In the genomic region with DNA sequence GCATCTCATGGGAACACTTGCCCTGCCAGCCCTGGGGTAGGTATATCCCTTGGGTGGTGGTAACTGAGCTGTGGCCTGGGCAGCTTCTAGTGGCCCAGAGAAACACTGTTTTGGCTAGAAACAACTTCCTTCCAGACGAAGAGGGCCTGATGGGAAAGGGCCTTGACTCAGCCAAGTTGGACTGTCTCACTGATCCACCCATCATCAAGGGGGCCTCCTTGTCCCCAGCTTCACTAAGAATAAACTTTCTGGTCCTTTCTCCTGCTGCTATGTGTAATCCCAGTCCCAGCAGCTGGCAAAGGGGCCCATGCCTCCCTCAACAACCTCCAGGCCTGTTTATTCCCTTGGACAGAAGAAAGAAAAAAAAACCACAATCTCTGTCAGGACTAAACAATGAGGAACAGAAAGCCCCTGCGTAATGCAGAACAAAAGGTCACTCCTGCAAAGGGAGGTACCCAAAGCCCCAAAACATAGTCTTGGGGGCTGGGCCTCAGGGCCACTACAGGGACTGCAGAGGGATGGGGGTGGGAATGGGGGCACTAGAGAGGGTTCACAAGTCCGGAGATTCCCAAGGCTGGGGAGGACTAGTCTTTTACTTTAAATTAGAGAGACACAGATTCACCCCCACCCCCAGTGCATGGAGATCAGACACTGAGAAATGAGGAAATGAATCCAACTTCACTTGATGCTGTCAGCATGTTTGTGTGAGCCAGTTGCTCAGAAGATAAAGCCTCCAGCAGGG, we compare ENCODE assay signal across 9 mouse cellular contexts. TPM values are rescaled to one million over a fixed set of nuclear protein-coding genes. Genes with fewer than 3 reads are reported as not detected.
DNase-seq lines count a peak whose midpoint lies in the region; ATAC-seq and TF ChIP-seq lines count a peak whose summit lies in the region.
"Had no signal": no experiment of that assay in that cellular context is flagged by ENCODE, and none has a peak within 500 bp of the region (broad histone marks: within the 10 kb centered on the region; RNA-seq: fewer than 3 reads in every experiment).

No protein-coding gene starts in this region.

- peak; percentile 42; the same call in 1 of the 2 replicates for ATAC-seq in midbrain, embryonic 11.5 days (ENCODE audit: low FRiP score)
- no peak for ATAC-seq in midbrain, postnatal 0 days (ENCODE audit: low FRiP score)
- ATAC-seq in intestine, postnatal 0 days: 0 out of 2 replicates have a peak, but pooled peaks have one; percentile 8
- no peak for ATAC-seq in activated CD4-positive, CD25-positive, alpha-beta regulatory T cell, adult 4 months
- ATAC-seq in forebrain, embryonic 15.5 days (replicated peaks): no peak

- no peak overlapping the region for H3K4me3 ChIP-seq in midbrain, embryonic 11.5 days (ENCODE audit: low read depth, low read length)
- H3K4me3 ChIP-seq in midbrain, postnatal 0 days (ENCODE audit: low read depth, low read length): no peak overlapping the region
- H3K4me3 ChIP-seq in embryonic facial prominence, embryonic 10.5 days: no peak overlapping the region
- H3K4me3 ChIP-seq in intestine, postnatal 0 days (ENCODE audit: low read depth, low read length): no peak overlapping the region
- H3K4me3 ChIP-seq in forebrain, embryonic 15.5 days: no peak overlapping the region
- H3K4me3 ChIP-seq: neural tube, embryonic 13.5 days had no signal

- no peak overlapping the region for H3K9ac ChIP-seq in midbrain, embryonic 11.5 days (ENCODE audit: low read length)
- H3K9ac ChIP-seq in midbrain, postnatal 0 days (replicated peaks; ENCODE audit: low read length, poor library complexity, severe bottlenecking): no peak overlapping the region
- H3K9ac ChIP-seq in intestine, postnatal 0 days (ENCODE audit: low read depth, low read length): no peak overlapping the region
- no peak overlapping the region for H3K9ac ChIP-seq in forebrain, embryonic 15.5 days (replicated peaks)
- H3K9ac ChIP-seq: neural tube, embryonic 13.5 days had no signal

- WGBS in midbrain, embryonic 11.5 days: 30% methylated on average over 3 of the region's 3 CpGs
- 29% methylated on average over 3 of the region's 3 CpGs for WGBS in midbrain, postnatal 0 days
- 48% methylated on average over 3 of the region's 3 CpGs for WGBS in embryonic facial prominence, embryonic 10.5 days
- WGBS in intestine, postnatal 0 days: 44% methylated on average over 3 of the region's 3 CpGs
- WGBS in forebrain, embryonic 15.5 days: 23% methylated on average over 3 of the region's 3 CpGs

- H3K27me3 ChIP-seq in midbrain, embryonic 11.5 days (ENCODE audit: control insufficient read depth, insufficient read depth, low read length): no peaks in the 10 kb centered on the region
- H3K27me3 ChIP-seq in midbrain, postnatal 0 days (ENCODE audit: insufficient read depth, low read length): no peaks in the 10 kb centered on the region
- H3K27me3 ChIP-seq in embryonic facial prominence, embryonic 10.5 days (replicated peaks; ENCODE audit: low read depth, poor library complexity, severe bottlenecking): no peaks in the 10 kb centered on the region
- no peaks in the 10 kb centered on the region for H3K27me3 ChIP-seq in intestine, postnatal 0 days (replicated peaks; ENCODE audit: control insufficient read depth, insufficient read depth, low read length)
- H3K27me3 ChIP-seq in forebrain, embryonic 15.5 days: no peaks in the 10 kb centered on the region
- H3K27me3 ChIP-seq: neural tube, embryonic 13.5 days had no signal

- no peaks in the 10 kb centered on the region for H3K9me3 ChIP-seq in midbrain, embryonic 11.5 days (ENCODE audit: control insufficient read depth, low read length)
- H3K9me3 ChIP-seq in midbrain, postnatal 0 days (ENCODE audit: low read length): no peaks in the 10 kb centered on the region
- no peaks in the 10 kb centered on the region for H3K9me3 ChIP-seq in embryonic facial prominence, embryonic 10.5 days
- no peaks in the 10 kb centered on the region for H3K9me3 ChIP-seq in intestine, postnatal 0 days (ENCODE audit: control insufficient read depth)
- no peaks in the 10 kb centered on the region for H3K9me3 ChIP-seq in forebrain, embryonic 15.5 days
- H3K9me3 ChIP-seq: neural tube, embryonic 13.5 days had no signal

- H3K4me2 ChIP-seq in midbrain, embryonic 11.5 days: no peak overlapping the region
- no peak overlapping the region for H3K4me2 ChIP-seq in midbrain, postnatal 0 days (ENCODE audit: low read depth, low read length, poor library complexity, severe bottlenecking)
- H3K4me2 ChIP-seq in intestine, postnatal 0 days (replicated peaks; ENCODE audit: low read depth): no peak overlapping the region
- H3K4me2 ChIP-seq in forebrain, embryonic 15.5 days (replicated peaks): no peak overlapping the region
- H3K4me2 ChIP-seq: neural tube, embryonic 13.5 days had no signal

- DNase-seq in midbrain, embryonic 11.5 days (ENCODE audit: low spot score, missing footprints): no peak
- DNase-seq in midbrain, postnatal 0 days (ENCODE audit: low spot score): no peak
- no peak for DNase-seq in embryonic facial prominence, embryonic 10.5 days (ENCODE audit: low spot score)
- DNase-seq in skeletal muscle tissue, adult 2 months (ENCODE audit: low read depth, low spot score): peak; percentile 73
- no peak for DNase-seq in embryo, embryonic 11 days

- no peaks in the 10 kb centered on the region for H3K36me3 ChIP-seq in midbrain, embryonic 11.5 days (ENCODE audit: control insufficient read depth, insufficient read depth, low read length)
- H3K36me3 ChIP-seq in midbrain, postnatal 0 days (ENCODE audit: insufficient read depth, low read length): no peaks in the 10 kb centered on the region
- no peaks in the 10 kb centered on the region for H3K36me3 ChIP-seq in embryonic facial prominence, embryonic 10.5 days (replicated peaks)
- no peaks in the 10 kb centered on the region for H3K36me3 ChIP-seq in intestine, postnatal 0 days (ENCODE audit: control insufficient read depth, insufficient read depth)
- H3K36me3 ChIP-seq in forebrain, embryonic 15.5 days: no peaks in the 10 kb centered on the region
- H3K36me3 ChIP-seq: neural tube, embryonic 13.5 days had no signal

- no peaks in the 10 kb centered on the region; the same call in 1 of the 2 replicates for H3K4me1 ChIP-seq in midbrain, embryonic 11.5 days (ENCODE audit: control insufficient read depth, insufficient read depth, low read length)
- H3K4me1 ChIP-seq in midbrain, postnatal 0 days (ENCODE audit: insufficient read depth, low read length): no peaks in the 10 kb centered on the region
- peaks cover 8% of the 10 kb centered on the region for H3K4me1 ChIP-seq in embryonic facial prominence, embryonic 10.5 days
- H3K4me1 ChIP-seq in intestine, postnatal 0 days (replicated peaks; ENCODE audit: control insufficient read depth, insufficient read depth, low read length): no peaks in the 10 kb centered on the region
- H3K4me1 ChIP-seq in forebrain, embryonic 15.5 days: no peaks in the 10 kb centered on the region
- H3K4me1 ChIP-seq: neural tube, embryonic 13.5 days had no signal

- TF ChIP-seq CTCF in midbrain, postnatal 0 days (IDR thresholded peaks at IDR 0.05): no peak
- no peak for TF ChIP-seq CTCF in intestine, postnatal 0 days (IDR thresholded peaks at IDR 0.05; ENCODE audit: low read depth)

- H3K27ac ChIP-seq in midbrain, embryonic 11.5 days (ENCODE audit: low read depth, low read length): no peak overlapping the region
- no peak overlapping the region for H3K27ac ChIP-seq in midbrain, postnatal 0 days (ENCODE audit: low read depth, low read length)
- peak overlapping the region; percentile 40; the same call in 1 of the 2 replicates for H3K27ac ChIP-seq in embryonic facial prominence, embryonic 10.5 days (replicated peaks)
- H3K27ac ChIP-seq in intestine, postnatal 0 days (ENCODE audit: low read depth, low read length): 0 out of 2 replicates have a peak overlapping the region, but pooled peaks have one; percentile 21
- no peak overlapping the region for H3K27ac ChIP-seq in forebrain, embryonic 15.5 days (replicated peaks)
- H3K27ac ChIP-seq: neural tube, embryonic 13.5 days had no signal

RNA-seq across cellular contexts. Expression of a gene that starts 13.0 kb away (rescaled TPM):
- 1.9 and 2.4 TPM in 2 replicates for polyA plus RNA-seq in midbrain, embryonic 11.5 days (2014; fragmentation: Nextera tagmentation; extraction: Ambion mirVana)
- total RNA-seq in midbrain, postnatal 0 days (2014; rRNA removed): 7.1 and 7.5 TPM in 2 replicates
- polyA plus RNA-seq in midbrain, postnatal 0 days (2015; fragmentation: Nextera tagmentation; extraction: Ambion mirVana): 2.6 and 2.8 TPM in 2 replicates
- 1.6 and 1.9 TPM in 2 replicates for polyA plus RNA-seq in embryonic facial prominence, embryonic 10.5 days (2016; fragmentation: Nextera tagmentation; extraction: Ambion mirVana)
- polyA plus RNA-seq in intestine, postnatal 0 days (2015; fragmentation: Nextera tagmentation; extraction: Ambion mirVana): 2.8 and 2.9 TPM in 2 replicates
- polyA plus RNA-seq in activated CD4-positive, CD25-positive, alpha-beta regulatory T cell, adult 4 months (2017; shearing (Covaris generic)): 100 to 1,000 TPM in 1 of 2 experiments, 10 to 100 TPM in 1; 87.9 to 139 TPM
- 1.8 and 2.5 TPM in 2 replicates for polyA plus RNA-seq in forebrain, embryonic 15.5 days (2015; fragmentation: Nextera tagmentation; extraction: Ambion mirVana)

RNA-seq across cellular contexts. Expression of a gene that starts 38.9 kb away (rescaled TPM):
- polyA plus RNA-seq in midbrain, embryonic 11.5 days (2014; fragmentation: Nextera tagmentation; extraction: Ambion mirVana): 8.2 and 8.7 TPM in 2 replicates
- total RNA-seq in midbrain, postnatal 0 days (2014; rRNA removed): 35.6 and 36.5 TPM in 2 replicates
- polyA plus RNA-seq in midbrain, postnatal 0 days (2015; fragmentation: Nextera tagmentation; extraction: Ambion mirVana): 7.8 and 9.1 TPM in 2 replicates
- polyA plus RNA-seq in embryonic facial prominence, embryonic 10.5 days (2016; fragmentation: Nextera tagmentation; extraction: Ambion mirVana): 4.5 and 5.2 TPM in 2 replicates
- 14.8 and 18.2 TPM in 2 replicates for polyA plus RNA-seq in intestine, postnatal 0 days (2015; fragmentation: Nextera tagmentation; extraction: Ambion mirVana)
- 10 to 100 TPM in 1 of 2 experiments, 1 to 10 TPM in 1; 9.2 to 17.9 TPM for polyA plus RNA-seq in activated CD4-positive, CD25-positive, alpha-beta regulatory T cell, adult 4 months (2017; shearing (Covaris generic))
- 9.4 and 9.6 TPM in 2 replicates for polyA plus RNA-seq in forebrain, embryonic 15.5 days (2015; fragmentation: Nextera tagmentation; extraction: Ambion mirVana)

Comparison
In these comparisons a context has a peak if more than half of its experiments do, and no peak if none do; other contexts are left out.
1. ATAC-seq: peak in midbrain, embryonic 11.5 days (single experiment) and intestine, postnatal 0 days (single experiment); none in midbrain, postnatal 0 days (single experiment), activated CD4-positive, CD25-positive, alpha-beta regulatory T cell, adult 4 months (single experiment) and forebrain, embryonic 15.5 days (single experiment).
2. H3K27ac ChIP-seq: peak in embryonic facial prominence, embryonic 10.5 days (single experiment) and intestine, postnatal 0 days (single experiment); none in midbrain, embryonic 11.5 days (single experiment), midbrain, postnatal 0 days (single experiment) and forebrain, embryonic 15.5 days (single experiment).
3. RNA of a gene that starts 13.0 kb away (polyA plus RNA-seq): 87.9 to 139 TPM in activated CD4-positive, CD25-positive, alpha-beta regulatory T cell, adult 4 months; 2.8 to 2.9 TPM in intestine, postnatal 0 days, 2.6 to 2.8 TPM in midbrain, postnatal 0 days, 1.9 to 2.4 TPM in midbrain, embryonic 11.5 days, 1.6 to 1.9 TPM in embryonic facial prominence, embryonic 10.5 days and 1.8 to 2.5 TPM in forebrain, embryonic 15.5 days; every median in the first group is over 10 times any median in the second.